ENCODE assay signal across 8 mouse cellular contexts in genomic region chr3:142394000-142394411, GRCm38 (mm10). TPM values are rescaled to one million over a fixed set of nuclear protein-coding genes. Genes with fewer than 3 reads are reported as not detected.
DNase-seq lines count a peak whose midpoint lies in the region; ATAC-seq and TF ChIP-seq lines count a peak whose summit lies in the region.

No protein-coding gene starts in this region.

- H3K36me3 ChIP-seq in heart, embryonic 12.5 days: peaks cover 15% of the 10 kb centered on the region
- no peaks in the 10 kb centered on the region for H3K36me3 ChIP-seq in kidney, postnatal 0 days (ENCODE audit: insufficient read depth, low read length)

- ATAC-seq in heart, embryonic 12.5 days (ENCODE audit: insufficient number of reproducible peaks, low FRiP score): no peak
- ATAC-seq in kidney, postnatal 0 days (replicated peaks; ENCODE audit: low FRiP score, low read depth): no peak

- peak overlapping the region; percentile 78 for H3K4me2 ChIP-seq in heart, embryonic 12.5 days
- H3K4me2 ChIP-seq in kidney, postnatal 0 days (ENCODE audit: low read length): peak overlapping the region; percentile 74

- DNase-seq in heart, adult 11 months: peak; percentile 94
- DNase-seq in heart, postnatal 25 days (ENCODE audit: low spot score): no peak
- DNase-seq in kidney, postnatal 0 days (ENCODE audit: low spot score): peak; percentile 50
- DNase-seq in lung, postnatal 36 days: peak; percentile 43
- DNase-seq in yolk sac, embryonic 10.5 days (ENCODE audit: low spot score): peak; percentile 9
- DNase-seq in left cerebral cortex, postnatal 25 days (ENCODE audit: low spot score in 2 of 2): no peak
- DNase-seq in layer of hippocampus, postnatal 25 days (ENCODE audit: extremely low spot score in 1 of 2, low spot score in 1 of 2): no peak

- H3K9me3 ChIP-seq in heart, embryonic 12.5 days (replicated peaks): no peaks in the 10 kb centered on the region
- no peaks in the 10 kb centered on the region for H3K9me3 ChIP-seq in kidney, postnatal 0 days (replicated peaks; ENCODE audit: low read length)

- no peak for TF ChIP-seq CTCF in kidney, postnatal 0 days (IDR thresholded peaks at IDR 0.05; ENCODE audit: low read depth)

- peak overlapping the region; percentile 95 for H3K4me3 ChIP-seq in heart, embryonic 12.5 days
- peak overlapping the region; percentile 87 for H3K4me3 ChIP-seq in kidney, postnatal 0 days (replicated peaks; ENCODE audit: low read depth, low read length)

- H3K27me3 ChIP-seq in heart, embryonic 12.5 days (replicated peaks): no peaks in the 10 kb centered on the region
- H3K27me3 ChIP-seq in kidney, postnatal 0 days (ENCODE audit: insufficient read depth, low read length): no peaks in the 10 kb centered on the region

- 10% methylated on average over 9 of the region's 9 CpGs for WGBS in heart, embryonic 12.5 days
- 7% methylated on average over 9 of the region's 9 CpGs for WGBS in kidney, postnatal 0 days

- H3K9ac ChIP-seq in heart, embryonic 12.5 days: peak overlapping the region; percentile 100
- H3K9ac ChIP-seq in kidney, postnatal 0 days (ENCODE audit: low read depth, low read length): peak overlapping the region; percentile 84

- intact Hi-C loops in heart, postnatal 25 days (cut with DNase I): loop anchor here (2.0 to 5.0 kb wide), 2 partner anchors 42 to 99 kb away; no protein-coding TSS in a partner anchor
- intact Hi-C loops in left cerebral cortex, postnatal 25 days (cut with DNase I): loop anchor here (5.0 kb wide), 1 partner anchor 92 kb away; no protein-coding TSS in a partner anchor

- peak overlapping the region; percentile 100 for H3K27ac ChIP-seq in heart, embryonic 12.5 days (ENCODE audit: poor library complexity, severe bottlenecking)
- H3K27ac ChIP-seq in kidney, postnatal 0 days: peak overlapping the region; percentile 95

- peaks cover 20% of the 10 kb centered on the region for H3K4me1 ChIP-seq in heart, embryonic 12.5 days (replicated peaks)
- H3K4me1 ChIP-seq in kidney, postnatal 0 days (replicated peaks; ENCODE audit: insufficient read depth, low read length): 0 out of 2 replicates have a peak, but pooled peaks cover 8% of the 10 kb centered on the region

RNA-seq across cellular contexts. Expression of gene Pdlim5, which starts 1.5 kb away (rescaled TPM):
- 100 to 1,000 TPM; 808 to 915 TPM for total RNA-seq in heart, postnatal 25 days (2021)
- polyA plus RNA-seq in heart, embryonic 12.5 days (2016; fragmentation: Nextera tagmentation; extraction: Ambion mirVana): 218 and 224 TPM in 2 replicates
- polyA plus RNA-seq in kidney, postnatal 0 days (2015; fragmentation: Nextera tagmentation; extraction: Ambion mirVana): 32.5 and 35.3 TPM in 2 replicates
- 10 to 100 TPM; 18.9 to 19.1 TPM for total RNA-seq in left cerebral cortex, postnatal 25 days (2021)
- total RNA-seq in layer of hippocampus, postnatal 25 days (2021): 10 to 100 TPM; 21.3 to 24.5 TPM

Comparison
In these comparisons a context has a peak if more than half of its experiments do, and no peak if none do; other contexts are left out.
1. DNase-seq: peak in heart, adult 11 months (single experiment), kidney, postnatal 0 days (single experiment), lung, postnatal 36 days (single experiment) and yolk sac, embryonic 10.5 days (single experiment); none in heart, postnatal 25 days (single experiment), left cerebral cortex, postnatal 25 days (0 of 2) and layer of hippocampus, postnatal 25 days (0 of 2).
2. RNA of gene Pdlim5, which starts 1.5 kb away (total RNA-seq): 808 to 915 TPM in heart, postnatal 25 days; 21.3 to 24.5 TPM in layer of hippocampus, postnatal 25 days and 18.9 to 19.1 TPM in left cerebral cortex, postnatal 25 days; every median in the first group is over 10 times any median in the second.